ENCODE assay signal across 16 mouse cellular contexts in the genomic region with DNA sequence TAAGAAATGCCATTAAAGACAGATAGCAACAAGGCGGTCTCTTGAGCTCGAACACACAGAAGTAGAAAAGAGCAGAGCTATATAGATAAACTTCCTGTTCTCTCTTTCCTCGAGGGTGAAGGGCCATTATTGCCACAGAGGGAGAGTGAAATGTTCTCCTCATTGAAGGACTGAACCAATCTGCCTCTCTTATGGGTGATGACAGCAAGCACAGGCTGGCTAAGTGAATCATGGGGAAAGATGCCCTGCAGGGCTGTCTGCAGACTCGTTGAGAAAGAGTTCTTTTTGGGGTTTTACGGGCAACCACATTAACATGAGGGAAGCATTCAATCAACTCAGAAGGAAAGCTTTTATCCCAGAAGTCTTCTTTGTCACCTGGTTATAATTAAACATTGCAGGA.
"Had no signal": no experiment of that assay in that cellular context is flagged by ENCODE, and none has a peak within 500 bp of the region (broad histone marks: within the 10 kb centered on the region; RNA-seq: fewer than 3 reads in every experiment).

No protein-coding gene starts in this region.

- ATAC-seq: hindbrain, embryonic 16.5 days; inflammation-experienced regulatory T-cells, adult 6 months; intestine, embryonic 15.5 days; intestine, postnatal 0 days; liver, embryonic 12.5 days had no signal

- DNase-seq: gastrocnemius, adult 2 months; gastrocnemius, postnatal 10 days; gastrocnemius, postnatal 25 days; heart, adult 2 months; heart, postnatal 14 days; heart, postnatal 36 days; kidney, adult 18-20 months; kidney, adult 8-10 months; kidney, postnatal 10 days; kidney, postnatal 25 days; kidney, postnatal 4 days had no signal
